Mouse (Mus musculus) embryonic facial prominence, embryonic 11.5 days (tissue): ENCODE data around the gene Cfap43. TPM values are rescaled to one million over a fixed set of nuclear protein-coding genes. Genes with fewer than 3 reads are reported as not detected.

Experiments
- ATAC-seq: fragments of 200-750 bp; cut with Nextera tagmentation; replicated peaks from 2 replicates; pipeline ENCODE4 v1.8.0; 2017; ENCODE audit warnings: low read depth; ENCODE audit not compliant: insufficient number of reproducible peaks, low FRiP score, low TSS enrichment
- DNase-seq: peaks from one replicate; pipeline ENCODE4 v3.0.0-alpha.2; 2015; ENCODE audit warnings: low spot score
- H3K27ac ChIP-seq: fragments of 300-500 bp; sonication (generic); replicated peaks from 2 replicates; pipeline ENCODE4 v1.5.1; 2014; ENCODE audit warnings: mild to moderate bottlenecking, low read depth, low read length, control low read depth
- H3K27me3 ChIP-seq: fragments of 300-500 bp; sonication (generic); 2 replicates; pipeline ENCODE4 v1.6.1; 2014; ENCODE audit warnings: mild to moderate bottlenecking, low read length, moderate library complexity, mixed read lengths; ENCODE audit not compliant: control insufficient read depth, insufficient read depth
- H3K36me3 ChIP-seq: fragments of 300-500 bp; sonication (generic); replicated peaks from 2 replicates; pipeline ENCODE4 v1.6.1; 2014; ENCODE audit warnings: low read depth, mild to moderate bottlenecking, low read length, moderate library complexity, mixed read lengths; ENCODE audit not compliant: control insufficient read depth, insufficient read depth
- H3K4me1 ChIP-seq: fragments of 300-500 bp; sonication (generic); 2 replicates; pipeline ENCODE4 v1.6.1; 2014; ENCODE audit warnings: low read length, mixed read lengths; ENCODE audit not compliant: control insufficient read depth, insufficient read depth
- H3K4me2 ChIP-seq: fragments of 300-500 bp; sonication (generic); 2 replicates; pipeline ENCODE4 v1.6.1; 2014; ENCODE audit warnings: low read depth, mild to moderate bottlenecking, control low read depth, low read length, moderate library complexity
- H3K4me3 ChIP-seq: fragments of 300-500 bp; sonication (generic); 2 replicates; pipeline ENCODE4 v1.5.1; 2014; ENCODE audit warnings: low read depth, low read length, control low read depth
- H3K9ac ChIP-seq: fragments of 300-500 bp; sonication (generic); replicated peaks from 2 replicates; pipeline ENCODE4 v1.6.1; 2014; ENCODE audit warnings: mild to moderate bottlenecking, control low read depth, low read length
- H3K9me3 ChIP-seq: fragments of 300-500 bp; sonication (generic); replicated peaks from 2 replicates; pipeline ENCODE4 v1.6.1; 2016; ENCODE audit warnings: mild to moderate bottlenecking, low read length, inconsistent platforms, mixed read lengths; ENCODE audit not compliant: control insufficient read depth
- WGBS: fragments of 180-500 bp; shearing (Covaris S2); extraction: QIAGEN DNeasy Blood & Tissue Kit; methylation state at CpG from one replicate; pipeline ENCODE4 v1.1.7; 2014; 5-methylcytosine and 5-hydroxymethylcytosine counted together
- polyA plus RNA-seq: library from polyadenylated mRNA; unstranded; fragments of >200 nt; fragmentation: Nextera tagmentation; extraction: Ambion mirVana; gene quantifications from 2 replicates; pipeline ENCODE4 v1.2.1, GENCODE M21; 2014

Cfap43 gene
- polyA plus RNA-seq: 0.06 TPM in 1 of 2 replicates, not detected in the other

GRCm38 (mm10) chr19:47919126-47919965 lies at the start of gene Cfap43, which contains the start of gene Itprip:
Gene Cfap43, minus strand, starts transcription at chr19:47919287.
Gene Itprip, minus strand, starts transcription at chr19:47919299.
- Histone ChIP-seq H3K9me3 (no peaks in the 10 kb centered on the region), H3K27ac (peak within 1 kb of the TSS; percentile 81), H3K36me3 (no peaks in the 10 kb centered on the region), H3K4me1 (no peaks in the 10 kb centered on the region; the same call in 1 of the 2 replicates), H3K4me3 (peak within 1 kb of the TSS; percentile 83), H3K4me2 (peak within 1 kb of the TSS; percentile 42), H3K9ac (peak within 1 kb of the TSS; percentile 91), H3K27me3 (no peaks in the 10 kb centered on the region)
- ATAC-seq (peak; percentile 80), DNase-seq (peak; percentile 92)
- under 1% methylated on average over 48 of the region's 48 CpGs for WGBS

GRCm38 (mm10) chr19:47958181-47958580 lies 39.1 kb upstream of the Cfap43 start:
- H3K9me3 ChIP-seq: no peaks in the 10 kb centered on the region
- H3K4me1 ChIP-seq: no peaks in the 10 kb centered on the region
- no peak overlapping the region for H3K27ac ChIP-seq
- H3K36me3 ChIP-seq: no peaks in the 10 kb centered on the region
- no peak for ATAC-seq
- H3K4me2 ChIP-seq: no peak overlapping the region
- WGBS: 81% methylated on average over 13 of the region's 13 CpGs
- no peak overlapping the region for H3K9ac ChIP-seq
- H3K4me3 ChIP-seq: no peak overlapping the region
- DNase-seq: no peak
- no peaks in the 10 kb centered on the region for H3K27me3 ChIP-seq

GRCm38 (mm10) chr19:47953169-47953568 lies 34.1 kb upstream of the Cfap43 start:
- H3K9ac ChIP-seq: no peak overlapping the region
- no peaks in the 10 kb centered on the region for H3K4me1 ChIP-seq
- H3K36me3 ChIP-seq: no peaks in the 10 kb centered on the region
- DNase-seq: no peak
- no peaks in the 10 kb centered on the region for H3K9me3 ChIP-seq
- 70% methylated on average over 9 of the region's 9 CpGs for WGBS
- ATAC-seq: no peak
- no peak overlapping the region for H3K4me3 ChIP-seq
- H3K4me2 ChIP-seq: no peak overlapping the region
- H3K27me3 ChIP-seq: no peaks in the 10 kb centered on the region
- H3K27ac ChIP-seq: no peak overlapping the region

- no peak overlapping the region for H3K27ac ChIP-seq
- H3K27me3 ChIP-seq: no peaks in the 10 kb centered on the region
- WGBS: 89% methylated on average over 7 of the region's 7 CpGs
- DNase-seq (no peak), ATAC-seq (no peak)
- no peaks in the 10 kb centered on the region for H3K9me3 ChIP-seq
- H3K4me2 ChIP-seq: no peak overlapping the region
- H3K4me3 ChIP-seq: no peak overlapping the region
- H3K36me3 ChIP-seq: no peaks in the 10 kb centered on the region
- H3K4me1 ChIP-seq: no peaks in the 10 kb centered on the region
- H3K9ac ChIP-seq: no peak overlapping the region
These were observed 31.9 kb upstream of the Cfap43 start for GRCm38 (mm10) chr19:47950946-47951345.

- Histone ChIP-seq H3K9ac (no peak overlapping the region), H3K27me3 (no peaks in the 10 kb centered on the region), H3K4me1 (no peaks in the 10 kb centered on the region), H3K27ac (no peak overlapping the region), H3K36me3 (no peaks in the 10 kb centered on the region), H3K9me3 (no peaks in the 10 kb centered on the region), H3K4me3 (no peak overlapping the region), H3K4me2 (no peak overlapping the region)
- DNase-seq (peak; percentile 55), ATAC-seq (no peak)
- 53% methylated on average over 23 of the region's 23 CpGs for WGBS
These were observed 27.9 kb upstream of the Cfap43 start for GRCm38 (mm10) chr19:47946821-47947465.

- no peak overlapping the region for H3K27ac ChIP-seq
- WGBS: 84% methylated on average over 6 of the region's 6 CpGs
- no peaks in the 10 kb centered on the region for H3K9me3 ChIP-seq
- no peak overlapping the region for H3K4me2 ChIP-seq
- H3K4me3 ChIP-seq: no peak overlapping the region
- H3K4me1 ChIP-seq: no peaks in the 10 kb centered on the region
- ATAC-seq: no peak
- H3K36me3 ChIP-seq: no peaks in the 10 kb centered on the region
- H3K27me3 ChIP-seq: no peaks in the 10 kb centered on the region; the same call in 1 of the 2 replicates
- no peak for DNase-seq
- no peak overlapping the region for H3K9ac ChIP-seq
These were observed 20.3 kb upstream of the Cfap43 start for GRCm38 (mm10) chr19:47939361-47939760.

- Histone ChIP-seq H3K27ac (no peak within 1 kb of the TSS), H3K36me3 (no peaks in the 10 kb centered on the region), H3K9ac (no peak within 1 kb of the TSS; the same call in 1 of the 2 replicates), H3K27me3 (no peaks in the 10 kb centered on the region; the same call in 1 of the 2 replicates), H3K4me1 (no peaks in the 10 kb centered on the region), H3K9me3 (no peaks in the 10 kb centered on the region), H3K4me3 (peak within 1 kb of the TSS; percentile 25), H3K4me2 (peak within 1 kb of the TSS; percentile 61)
- DNase-seq (peak; percentile 92), ATAC-seq (peak; percentile 91)
- 7% methylated on average over 41 of the region's 41 CpGs for WGBS
These were observed 18.6 kb upstream of the Cfap43 start, which contains the start of gene Cfap58 for GRCm38 (mm10) chr19:47937443-47938406. Gene Cfap58, plus strand, starts transcription at chr19:47937675.
